Mouse (Mus musculus) kidney, embryonic 14.5 days (tissue): ENCODE results near the gene Parp6. TPM values are rescaled to one million over a fixed set of nuclear protein-coding genes. Genes with fewer than 3 reads are reported as not detected.

Source experiments
- ATAC-seq: fragments of 200-750 bp; cut with Nextera tagmentation; 2 replicates; pipeline ENCODE4 v1.8.0; 2017; ENCODE audit warnings: moderate number of reproducible peaks, mild to moderate bottlenecking, moderate TSS enrichment, moderate library complexity; ENCODE audit not compliant: low FRiP score, low TSS enrichment
- H3K27ac ChIP-seq: fragments of 300-500 bp; sonication (generic); 2 replicates; pipeline ENCODE4 v1.5.1; 2014; ENCODE audit warnings: low read depth, mild to moderate bottlenecking, low read length, moderate library complexity, mixed read lengths
- H3K27me3 ChIP-seq: fragments of 300-500 bp; sonication (generic); 2 replicates; pipeline ENCODE4 v1.6.1; 2014; ENCODE audit warnings: mild to moderate bottlenecking, low read length; ENCODE audit not compliant: control insufficient read depth, insufficient read depth
- H3K36me3 ChIP-seq: fragments of 300-500 bp; sonication (generic); 2 replicates; pipeline ENCODE4 v1.6.1; 2014; ENCODE audit warnings: low read length, mixed read lengths; ENCODE audit not compliant: control insufficient read depth, insufficient read depth
- H3K4me1 ChIP-seq: fragments of 300-500 bp; sonication (generic); 2 replicates; pipeline ENCODE4 v1.6.1; 2014; ENCODE audit warnings: low read length, mixed read lengths; ENCODE audit not compliant: control insufficient read depth, insufficient read depth
- H3K4me2 ChIP-seq: fragments of 300-500 bp; sonication (generic); replicated peaks from 2 replicates; pipeline ENCODE4 v1.6.1; 2014; ENCODE audit warnings: low read depth, mild to moderate bottlenecking, low read length
- H3K4me3 ChIP-seq: fragments of 300-500 bp; sonication (generic); 2 replicates; pipeline ENCODE4 v1.5.1; 2014; ENCODE audit warnings: mild to moderate bottlenecking, low read length
- H3K9ac ChIP-seq: fragments of 300-500 bp; sonication (generic); 2 replicates; pipeline ENCODE4 v1.6.1; 2014; ENCODE audit warnings: low read depth, mild to moderate bottlenecking, low read length, moderate library complexity
- H3K9me3 ChIP-seq: fragments of 300-500 bp; sonication (generic); 2 replicates; pipeline ENCODE4 v1.6.1; 2016; ENCODE audit warnings: low read length; ENCODE audit not compliant: control insufficient read depth
- WGBS: fragments of 180-500 bp; shearing (Covaris S2); extraction: QIAGEN DNeasy Blood & Tissue Kit; methylation state at CpG from one replicate; pipeline ENCODE4 v1.1.7; 2014; 5-methylcytosine and 5-hydroxymethylcytosine counted together
- polyA plus RNA-seq: library from polyadenylated mRNA; unstranded; fragments of >200 nt; fragmentation: Nextera tagmentation; extraction: Ambion mirVana; gene quantifications from 2 replicates; pipeline ENCODE4 v1.2.1, GENCODE M21; 2014

Gene Parp6
- polyA plus RNA-seq, 1 experiment from 2014 or later = 23.9 TPM

DNA sequence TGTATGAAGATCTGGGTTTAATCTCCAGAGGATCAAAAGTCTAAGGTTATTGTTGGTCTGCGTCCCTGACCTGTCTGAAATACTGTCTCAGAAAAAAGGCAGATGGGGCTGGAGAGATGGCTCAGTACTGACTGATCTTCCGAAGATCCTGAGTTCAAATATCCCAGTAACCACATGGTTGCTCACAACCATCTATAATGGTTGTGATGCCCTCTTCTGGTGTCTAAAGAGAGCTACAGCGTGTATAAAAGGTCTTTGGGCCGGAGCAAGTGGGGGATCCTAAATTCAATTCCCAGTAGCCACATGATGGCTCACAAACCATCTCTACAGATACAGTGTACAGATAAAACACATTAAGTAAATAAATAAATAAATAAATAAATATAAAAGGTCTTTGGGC lies 52.1 kb downstream of the Parp6 start:
- H3K27ac ChIP-seq = no peak overlapping the region
- WGBS = 86% methylated on average over 4 of the region's 4 CpGs
- ATAC-seq = no peak
- H3K27me3 ChIP-seq = no peaks in the 10 kb centered on the region
- H3K4me3 ChIP-seq = no peak overlapping the region
- peaks cover under 1% of the 10 kb centered on the region for H3K4me1 ChIP-seq
- no peaks in the 10 kb centered on the region for H3K9me3 ChIP-seq
- H3K36me3 ChIP-seq = peaks cover 95% of the 10 kb centered on the region
- H3K4me2 ChIP-seq = no peak overlapping the region
- no peak overlapping the region for H3K9ac ChIP-seq

DNA sequence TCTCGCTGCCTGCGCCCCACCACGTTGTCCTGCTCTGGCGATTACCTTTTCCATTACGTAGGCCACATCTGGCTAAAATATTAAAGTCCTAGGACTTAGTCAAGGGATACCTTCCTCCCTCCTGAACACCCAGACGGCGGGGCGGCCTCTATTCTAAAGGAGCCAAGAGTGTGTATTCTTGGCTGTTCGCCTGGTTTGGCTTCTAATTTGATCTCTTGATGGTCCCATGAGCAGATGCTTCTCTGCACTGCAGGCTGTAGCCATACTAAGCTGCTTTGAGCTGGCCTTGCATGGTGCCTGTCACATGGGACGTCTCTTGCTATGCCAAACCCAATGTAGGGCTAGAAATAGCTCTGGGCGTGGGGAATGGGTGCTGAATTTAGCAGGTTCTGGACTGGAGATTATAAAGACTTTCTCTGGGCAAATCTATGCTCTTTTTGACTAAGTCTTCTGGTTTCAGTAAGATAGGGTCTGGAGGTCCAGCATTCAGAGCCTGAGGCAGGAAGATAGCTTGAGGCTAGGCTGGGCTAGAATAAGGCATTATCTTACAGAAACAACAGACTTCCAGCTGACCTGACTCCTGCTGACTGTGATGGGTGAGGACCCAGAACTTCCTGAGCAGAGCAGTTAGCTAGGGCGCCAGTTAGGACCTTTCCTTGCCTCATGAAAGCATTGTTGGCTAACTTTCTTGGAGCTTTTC lies 55.3 kb downstream of the Parp6 start:
- H3K4me3 ChIP-seq = no peak overlapping the region
- no peaks in the 10 kb centered on the region for H3K4me1 ChIP-seq
- WGBS = 90% methylated on average over 12 of the region's 12 CpGs
- peaks cover 96% of the 10 kb centered on the region for H3K36me3 ChIP-seq
- no peak overlapping the region for H3K4me2 ChIP-seq
- H3K27me3 ChIP-seq = no peaks in the 10 kb centered on the region
- H3K9ac ChIP-seq = no peak overlapping the region
- no peaks in the 10 kb centered on the region for H3K9me3 ChIP-seq
- no peak overlapping the region for H3K27ac ChIP-seq
- no peak for ATAC-seq

DNA sequence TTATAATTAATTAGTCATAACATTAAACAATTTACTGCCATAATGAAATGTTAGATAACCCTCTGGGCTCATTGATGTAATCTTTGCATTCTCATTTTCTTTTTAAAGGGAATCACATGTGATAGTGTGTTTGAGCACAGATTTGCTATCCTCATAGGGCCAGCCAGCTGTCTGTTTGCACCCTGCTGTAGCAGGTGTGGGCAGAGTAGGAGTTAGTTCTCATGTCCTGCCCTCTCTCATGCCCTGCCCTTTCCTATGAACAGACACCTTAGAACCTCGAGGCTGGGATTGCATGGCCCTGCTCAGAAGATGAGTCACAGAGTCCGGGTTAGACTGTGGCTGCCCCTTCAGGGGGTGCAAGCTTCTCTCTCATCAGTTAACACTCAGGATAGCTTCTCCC lies 56.3 kb downstream of the Parp6 start:
- H3K4me1 ChIP-seq = no peaks in the 10 kb centered on the region
- H3K4me2 ChIP-seq = no peak overlapping the region
- H3K36me3 ChIP-seq = peaks cover 96% of the 10 kb centered on the region
- ATAC-seq = no peak
- 48% methylated on average over 2 of the region's 2 CpGs for WGBS
- no peaks in the 10 kb centered on the region for H3K9me3 ChIP-seq
- H3K27ac ChIP-seq = no peak overlapping the region
- H3K9ac ChIP-seq = no peak overlapping the region
- no peaks in the 10 kb centered on the region for H3K27me3 ChIP-seq
- H3K4me3 ChIP-seq = no peak overlapping the region

DNA sequence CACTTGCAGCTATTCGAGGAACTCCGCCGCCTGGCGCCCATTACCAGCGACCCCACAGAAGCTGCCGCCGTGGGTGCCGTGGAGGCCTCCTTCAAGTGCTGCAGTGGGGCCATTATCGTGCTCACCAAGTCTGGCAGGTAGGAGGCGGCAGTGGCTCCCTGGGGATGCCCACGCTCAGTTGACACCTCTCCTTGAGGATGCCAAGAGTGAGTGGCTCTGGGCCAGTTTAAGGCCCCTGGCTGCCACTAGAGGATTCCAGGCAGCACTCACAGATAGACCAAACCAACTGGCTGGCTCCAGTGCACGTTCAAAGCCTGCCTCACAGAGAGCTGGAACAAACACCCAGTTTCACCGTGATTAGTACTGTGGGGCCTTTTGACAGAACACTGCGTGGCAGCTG lies 58.5 kb downstream of the Parp6 start:
- WGBS = 90% methylated on average over 14 of the region's 14 CpGs
- Histone ChIP-seq H3K4me1 (no peaks in the 10 kb centered on the region), H3K9me3 (no peaks in the 10 kb centered on the region), H3K27me3 (no peaks in the 10 kb centered on the region), H3K4me3 (no peak overlapping the region), H3K27ac (no peak overlapping the region), H3K4me2 (no peak overlapping the region), H3K9ac (no peak overlapping the region), H3K36me3 (peaks cover 87% of the 10 kb centered on the region)
- ATAC-seq = no peak

DNA sequence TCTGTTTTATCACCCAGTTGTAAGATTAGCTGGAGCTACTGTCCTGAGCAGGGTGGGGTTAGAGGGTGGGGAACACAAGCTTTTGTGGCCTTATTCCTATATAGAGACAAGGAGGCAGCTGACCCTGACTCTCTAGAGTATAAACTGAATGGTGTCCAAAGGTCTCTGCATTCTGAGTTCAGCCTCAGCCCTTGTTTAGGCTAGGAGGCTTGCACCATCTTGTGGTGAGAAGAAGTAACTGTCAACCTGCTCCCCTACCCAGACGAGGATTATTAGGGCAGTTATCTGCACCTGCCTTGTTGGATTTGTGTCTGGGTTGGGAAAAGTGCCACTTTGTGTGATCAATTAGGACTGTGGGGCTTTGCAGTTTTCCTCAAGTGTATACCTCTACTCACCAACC lies 61.2 kb downstream of the Parp6 start:
- Histone ChIP-seq H3K4me3 (no peak overlapping the region), H3K27ac (no peak overlapping the region), H3K4me2 (no peak overlapping the region), H3K9ac (no peak overlapping the region), H3K27me3 (no peaks in the 10 kb centered on the region), H3K9me3 (no peaks in the 10 kb centered on the region), H3K36me3 (peaks cover 60% of the 10 kb centered on the region), H3K4me1 (no peaks in the 10 kb centered on the region)
- WGBS = 21% methylated on average over 1 of the region's 1 CpGs
- ATAC-seq = no peak

DNA sequence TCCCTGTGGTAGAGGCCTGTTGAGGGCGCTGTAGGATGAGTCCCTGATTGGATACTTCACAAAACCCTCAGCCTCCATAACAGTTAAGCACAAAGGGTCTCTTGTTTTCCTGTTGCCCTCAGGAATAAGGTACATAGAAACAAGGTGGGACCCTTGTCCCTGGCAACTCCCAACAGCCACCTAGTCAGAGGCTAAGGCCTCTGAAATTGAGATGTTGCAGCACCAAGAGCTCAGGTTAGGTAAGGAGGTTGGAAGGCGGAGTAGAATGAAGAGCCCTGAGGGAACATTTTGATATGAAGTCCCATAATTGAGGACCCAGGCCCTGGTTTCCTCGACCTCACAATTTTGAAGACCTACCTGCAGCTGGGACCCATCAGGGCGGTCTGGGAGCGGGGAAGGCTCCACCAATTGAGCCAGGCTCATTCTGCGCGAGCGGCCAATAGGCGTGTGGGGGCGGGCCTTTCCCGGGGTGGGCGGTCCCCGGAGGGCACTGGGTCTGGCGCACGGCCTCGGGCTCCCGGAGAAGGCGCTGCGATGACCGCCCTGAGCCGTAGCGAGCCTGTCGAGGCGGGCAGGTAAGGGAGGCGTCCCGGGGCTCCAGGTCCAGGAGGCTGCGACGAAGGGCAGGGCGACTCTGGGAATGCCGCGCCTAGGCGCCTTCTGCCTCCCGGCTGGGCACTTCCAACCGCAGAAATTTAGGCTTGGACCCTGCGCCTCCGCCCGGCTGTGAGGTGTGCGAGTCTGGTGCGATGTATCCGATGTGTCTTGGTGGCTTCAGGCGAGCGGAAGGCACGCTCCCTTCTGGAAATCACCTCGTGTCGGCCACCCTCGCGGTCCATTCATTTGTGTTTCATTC lies 62.8 kb downstream of the Parp6 start, which contains the start of gene Gramd2:
Gramd2 (plus strand) TSS at position 467 of the 856 bp plus-strand sequence.
- H3K36me3 ChIP-seq = peaks cover 44% of the 10 kb centered on the region
- WGBS = under 1% methylated on average over 46 of the region's 47 CpGs
- no peaks in the 10 kb centered on the region for H3K9me3 ChIP-seq
- H3K4me1 ChIP-seq = no peaks in the 10 kb centered on the region
- H3K9ac ChIP-seq = peak within 1 kb of the TSS; percentile 25
- peak within 1 kb of the TSS; percentile 77 for H3K4me2 ChIP-seq
- no peak within 1 kb of the TSS for H3K27ac ChIP-seq
- peak within 1 kb of the TSS; percentile 36 for H3K4me3 ChIP-seq
- H3K27me3 ChIP-seq = no peaks in the 10 kb centered on the region
- peak; percentile 97 for ATAC-seq

DNA sequence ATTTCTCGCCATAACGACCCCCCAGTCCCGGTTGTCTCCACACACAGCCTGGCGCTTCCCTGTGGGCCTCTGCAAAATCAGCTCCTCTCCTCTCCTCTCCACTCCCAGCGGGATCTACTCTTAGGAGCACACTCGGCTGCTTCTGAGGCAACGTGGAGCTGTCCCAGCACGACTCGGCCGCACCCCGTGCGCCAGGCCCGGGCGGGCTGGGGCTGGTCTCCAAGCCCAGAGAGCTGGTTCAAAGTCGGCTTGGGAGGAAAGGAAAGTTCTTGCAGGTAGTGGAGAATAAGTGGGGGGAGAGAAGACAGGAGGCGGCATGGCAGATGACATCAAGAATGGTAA lies 63.4 kb downstream of the Parp6 start:
- H3K27me3 ChIP-seq = no peaks in the 10 kb centered on the region
- H3K36me3 ChIP-seq = peaks cover 38% of the 10 kb centered on the region
- peak overlapping the region; percentile 25 for H3K9ac ChIP-seq
- no peaks in the 10 kb centered on the region for H3K4me1 ChIP-seq
- H3K27ac ChIP-seq = no peak overlapping the region
- H3K9me3 ChIP-seq = no peaks in the 10 kb centered on the region
- peak overlapping the region; percentile 77 for H3K4me2 ChIP-seq
- H3K4me3 ChIP-seq = peak overlapping the region; percentile 36
- WGBS = 8% methylated on average over 16 of the region's 16 CpGs
- peak; percentile 45 for ATAC-seq

DNA sequence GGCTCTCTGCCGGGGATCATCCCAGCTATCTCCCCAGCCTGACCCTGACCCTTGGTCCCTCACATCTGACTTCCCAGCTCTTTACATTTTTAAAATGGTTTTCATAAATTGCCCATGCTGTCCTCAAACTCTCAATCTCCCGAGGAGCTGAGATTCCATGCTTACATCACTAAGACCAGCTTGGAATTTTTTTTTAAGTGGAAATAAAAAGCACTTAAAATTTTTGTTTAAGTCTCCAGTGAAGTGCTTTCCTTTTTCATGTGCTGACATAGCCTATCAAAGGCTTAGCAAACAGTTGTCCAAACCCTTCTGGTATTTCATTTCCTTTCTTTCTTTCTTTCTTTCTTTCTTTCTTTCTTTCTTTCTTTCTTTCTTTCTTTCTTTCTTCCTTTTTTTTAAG lies 66.9 kb downstream of the Parp6 start:
- Histone ChIP-seq H3K36me3 (peaks cover 6% of the 10 kb centered on the region; the same call in 1 of the 2 replicates), H3K27ac (no peak overlapping the region), H3K27me3 (no peaks in the 10 kb centered on the region), H3K4me1 (no peaks in the 10 kb centered on the region), H3K4me3 (no peak overlapping the region), H3K9me3 (no peaks in the 10 kb centered on the region), H3K4me2 (no peak overlapping the region), H3K9ac (no peak overlapping the region)
- no peak for ATAC-seq
- WGBS = 72% methylated on average over 2 of the region's 2 CpGs

DNA sequence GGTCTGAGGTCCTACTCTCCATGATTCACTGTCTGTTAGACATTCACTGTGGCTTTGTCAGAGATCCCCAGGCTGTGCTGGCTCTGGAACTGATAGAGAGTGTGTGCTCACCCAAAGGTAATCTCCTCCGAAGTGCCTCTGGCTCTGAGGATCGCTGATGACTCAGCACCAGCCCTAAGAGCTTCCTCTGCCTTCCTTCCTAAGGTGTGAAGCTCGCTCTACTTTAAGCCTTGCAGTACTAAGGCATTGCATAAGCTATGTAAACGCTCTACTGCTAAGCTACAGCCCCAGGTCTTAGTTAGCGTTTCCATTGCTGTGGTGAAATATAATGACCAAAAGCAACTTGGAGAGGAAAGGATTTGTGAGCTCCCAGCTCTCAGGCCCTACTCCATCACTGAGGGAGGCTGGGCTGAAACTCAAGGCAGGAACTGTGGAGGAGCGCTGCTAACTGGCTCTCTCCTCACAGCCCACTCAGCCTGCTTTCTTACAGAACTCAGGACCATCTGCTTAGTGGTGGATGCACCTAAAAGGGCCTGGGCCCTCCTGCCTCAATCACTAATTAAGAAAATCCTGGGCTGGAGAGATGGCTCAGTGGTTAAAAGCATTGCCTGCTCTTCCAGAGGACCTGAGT lies 70.4 kb downstream of the Parp6 start:
- no peak overlapping the region for H3K27ac ChIP-seq
- H3K36me3 ChIP-seq = no peaks in the 10 kb centered on the region
- 38% methylated on average over 6 of the region's 6 CpGs for WGBS
- H3K4me3 ChIP-seq = no peak overlapping the region
- no peak overlapping the region for H3K4me2 ChIP-seq
- H3K27me3 ChIP-seq = no peaks in the 10 kb centered on the region
- no peak for ATAC-seq
- H3K9ac ChIP-seq = no peak overlapping the region
- H3K4me1 ChIP-seq = peaks cover 6% of the 10 kb centered on the region; the same call in 1 of the 2 replicates
- no peaks in the 10 kb centered on the region for H3K9me3 ChIP-seq
